Mouse (Mus musculus): ENCODE data around the gene Wnk4. TPM values are rescaled to one million over a fixed set of nuclear protein-coding genes. Genes with fewer than 3 reads are reported as not detected.

Wnk4 gene
- polyA plus RNA-seq, 1 experiment from 2014 or later: 5.8 TPM

DNA sequence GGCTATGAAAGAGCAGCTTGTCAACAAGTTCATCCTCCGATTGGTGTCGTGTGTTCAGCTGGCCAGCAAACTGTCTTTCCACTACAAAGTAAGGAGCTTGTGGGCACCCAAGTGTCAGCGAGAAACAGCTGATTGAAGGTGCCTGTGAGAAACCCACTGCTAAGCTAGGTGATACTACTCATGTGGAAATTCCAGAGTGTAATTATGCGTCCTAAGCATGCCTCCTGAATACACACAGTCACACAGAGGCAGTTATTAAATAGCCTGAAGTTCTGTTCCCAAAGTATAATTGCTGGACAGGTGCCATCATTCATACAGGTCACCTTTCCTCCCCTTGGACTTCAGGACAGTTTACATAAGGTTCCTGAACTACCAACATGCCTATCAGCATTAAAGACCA is 23.4 kb downstream of the Wnk4 start:
- ATAC-seq (ENCODE audit: insufficient read depth): no peak
- DNase-seq: no peak
- H3K4me2 ChIP-seq: no peak overlapping the region
- H3K4me1 ChIP-seq (ENCODE audit: insufficient read depth): no peaks in the 10 kb centered on the region
- no peak for TF ChIP-seq CTCF (IDR thresholded peaks at IDR 0.05; ENCODE audit: low read depth)
- H3K36me3 ChIP-seq (ENCODE audit: insufficient read depth): peaks cover 16% of the 10 kb centered on the region; the same call in 1 of the 2 replicates
- H3K27ac ChIP-seq (ENCODE audit: low read depth): no peak overlapping the region
- H3K27me3 ChIP-seq (ENCODE audit: insufficient read depth, low read length): no peaks in the 10 kb centered on the region
- no peaks in the 10 kb centered on the region for H3K9me3 ChIP-seq (ENCODE audit: low read depth, low read length)
- no peak overlapping the region for H3K9ac ChIP-seq
- 62% methylated on average over 4 of the region's 4 CpGs for WGBS
- no peak overlapping the region for H3K4me3 ChIP-seq (ENCODE audit: low read depth, low read length)

DNA sequence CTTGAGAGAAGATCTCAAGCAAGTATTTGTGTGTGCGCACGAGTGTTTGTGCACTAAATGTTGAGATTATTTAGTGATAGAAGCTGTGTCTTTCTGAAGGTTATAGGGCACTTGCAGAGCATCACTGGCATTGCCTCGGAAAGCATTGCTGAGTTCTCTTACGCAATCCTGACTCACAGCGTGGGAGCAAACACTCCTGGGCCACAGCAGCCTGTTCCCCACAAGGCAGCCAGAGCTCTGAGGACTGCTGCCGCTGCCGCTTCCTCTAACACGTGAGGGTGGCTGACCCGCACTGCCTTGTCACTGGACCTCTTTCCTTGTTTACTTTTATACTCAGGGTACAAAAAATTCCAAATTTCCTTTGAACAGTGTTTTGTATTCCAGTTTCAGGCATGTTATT is 26.9 kb downstream of the Wnk4 start:
- no peak for TF ChIP-seq CTCF (IDR thresholded peaks at IDR 0.05; ENCODE audit: low read depth)
- Histone ChIP-seq H3K9me3 (ENCODE audit: low read depth, low read length) (no peaks in the 10 kb centered on the region), H3K27me3 (ENCODE audit: insufficient read depth, low read length) (no peaks in the 10 kb centered on the region), H3K4me1 (ENCODE audit: insufficient read depth) (no peaks in the 10 kb centered on the region), H3K4me2 (no peak overlapping the region), H3K36me3 (ENCODE audit: insufficient read depth) (peaks cover 50% of the 10 kb centered on the region), H3K9ac (no peak overlapping the region), H3K27ac (ENCODE audit: low read depth) (no peak overlapping the region), H3K4me3 (ENCODE audit: low read depth, low read length) (no peak overlapping the region)
- ATAC-seq (ENCODE audit: insufficient read depth) (no peak), DNase-seq (peak; percentile 10)
- 63% methylated on average over 9 of the region's 9 CpGs for WGBS

DNA sequence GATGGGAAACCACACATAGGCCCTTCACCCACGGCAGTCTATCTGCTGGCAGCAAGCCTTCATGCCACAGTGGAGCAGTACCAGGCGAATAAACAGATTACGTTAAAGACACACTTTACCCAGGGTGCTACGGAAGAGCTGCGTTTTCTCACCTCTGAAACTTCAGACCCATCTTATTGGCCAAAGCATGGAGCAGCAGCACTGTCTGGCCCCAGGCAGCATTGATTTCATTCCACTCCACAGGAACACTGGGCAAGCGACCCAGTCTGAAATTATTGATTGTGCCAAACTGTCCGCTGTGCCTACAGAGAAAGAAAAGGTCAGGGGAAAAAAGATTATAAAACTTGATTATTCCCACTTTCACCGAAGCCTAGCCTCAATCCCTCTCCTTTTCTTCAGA is 30.9 kb downstream of the Wnk4 start:
- TF ChIP-seq CTCF (IDR thresholded peaks at IDR 0.05; ENCODE audit: low read depth): no peak

DNA sequence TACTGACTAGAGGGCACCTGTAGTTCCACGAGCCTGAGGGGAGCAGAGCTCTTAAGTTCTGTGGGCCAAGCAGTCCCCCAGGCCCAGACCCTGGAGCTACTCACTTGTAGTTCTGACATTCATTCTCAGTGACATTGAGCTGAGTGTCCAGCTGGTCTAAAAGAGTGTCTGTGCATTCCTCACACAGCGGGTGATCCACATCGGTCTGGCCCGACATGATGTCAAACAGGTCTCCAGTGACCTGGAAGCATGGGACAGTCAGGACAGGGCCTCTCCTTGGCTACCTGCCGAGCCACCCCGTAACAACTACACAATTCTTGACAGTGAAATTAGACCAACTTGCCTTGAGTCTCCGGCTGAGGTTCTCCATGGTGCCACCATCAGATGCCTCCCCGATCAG is 34.8 kb downstream of the Wnk4 start:
- Histone ChIP-seq H3K4me1 (ENCODE audit: insufficient read depth) (no peaks in the 10 kb centered on the region), H3K4me3 (ENCODE audit: low read depth, low read length) (no peak overlapping the region), H3K27ac (ENCODE audit: low read depth) (no peak overlapping the region), H3K9ac (no peak overlapping the region), H3K4me2 (no peak overlapping the region), H3K27me3 (ENCODE audit: insufficient read depth, low read length) (no peaks in the 10 kb centered on the region), H3K9me3 (ENCODE audit: low read depth, low read length) (no peaks in the 10 kb centered on the region), H3K36me3 (ENCODE audit: insufficient read depth) (peaks cover 80% of the 10 kb centered on the region)
- 94% methylated on average over 8 of the region's 8 CpGs for WGBS
- ATAC-seq (ENCODE audit: insufficient read depth): no peak
- no peak for TF ChIP-seq CTCF (IDR thresholded peaks at IDR 0.05; ENCODE audit: low read depth)
- no peak for DNase-seq

More for the DNA sequence above, 30.9 kb downstream of the Wnk4 start:
- Histone ChIP-seq H3K9me3 (ENCODE audit: low read depth, low read length) (no peaks in the 10 kb centered on the region), H3K9ac (no peak overlapping the region), H3K27me3 (ENCODE audit: insufficient read depth, low read length) (no peaks in the 10 kb centered on the region), H3K36me3 (ENCODE audit: insufficient read depth) (peaks cover 82% of the 10 kb centered on the region), H3K4me1 (ENCODE audit: insufficient read depth) (no peaks in the 10 kb centered on the region), H3K27ac (ENCODE audit: low read depth) (no peak overlapping the region), H3K4me3 (ENCODE audit: low read depth, low read length) (no peak overlapping the region), H3K4me2 (no peak overlapping the region)
- WGBS: 92% methylated on average over 8 of the region's 8 CpGs
- no peak for DNase-seq
- ATAC-seq (ENCODE audit: insufficient read depth): no peak

DNA sequence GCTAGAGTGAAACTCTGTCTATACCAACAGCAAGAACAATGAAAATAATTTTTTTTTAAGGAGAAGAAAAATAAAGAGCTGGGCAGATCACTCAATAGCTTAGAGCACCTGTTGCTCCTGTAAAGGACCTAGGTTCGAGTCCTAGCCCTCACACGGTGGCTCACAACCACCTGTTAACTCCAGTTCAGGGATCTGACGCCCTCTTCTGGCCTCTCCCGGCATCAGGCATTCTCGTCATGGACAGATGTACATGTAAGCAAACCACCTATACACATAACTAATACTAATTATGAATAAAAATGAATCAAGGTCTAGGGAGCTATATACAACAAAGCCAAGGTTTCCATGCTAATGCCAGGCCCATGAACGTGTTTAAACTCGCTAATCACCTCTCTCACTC is 40.5 kb downstream of the Wnk4 start:
- DNase-seq: no peak
- H3K9ac ChIP-seq: peak overlapping the region; percentile 85
- H3K27ac ChIP-seq (ENCODE audit: low read depth): no peak overlapping the region
- H3K27me3 ChIP-seq (ENCODE audit: insufficient read depth, low read length): no peaks in the 10 kb centered on the region
- WGBS: 67% methylated on average over 7 of the region's 7 CpGs
- H3K4me2 ChIP-seq: peak overlapping the region; percentile 99
- H3K4me1 ChIP-seq (ENCODE audit: insufficient read depth): peaks cover 5% of the 10 kb centered on the region; the same call in 1 of the 2 replicates
- peak overlapping the region; percentile 86 for H3K4me3 ChIP-seq (ENCODE audit: low read depth, low read length)
- H3K36me3 ChIP-seq (ENCODE audit: insufficient read depth): peaks cover 29% of the 10 kb centered on the region
- no peak for ATAC-seq (ENCODE audit: insufficient read depth)
- 0 out of 2 replicates have a peak, but pooled peaks have one; percentile 8 for TF ChIP-seq CTCF (IDR thresholded peaks at IDR 0.05; ENCODE audit: low read depth)
- no peaks in the 10 kb centered on the region for H3K9me3 ChIP-seq (ENCODE audit: low read depth, low read length)

DNA sequence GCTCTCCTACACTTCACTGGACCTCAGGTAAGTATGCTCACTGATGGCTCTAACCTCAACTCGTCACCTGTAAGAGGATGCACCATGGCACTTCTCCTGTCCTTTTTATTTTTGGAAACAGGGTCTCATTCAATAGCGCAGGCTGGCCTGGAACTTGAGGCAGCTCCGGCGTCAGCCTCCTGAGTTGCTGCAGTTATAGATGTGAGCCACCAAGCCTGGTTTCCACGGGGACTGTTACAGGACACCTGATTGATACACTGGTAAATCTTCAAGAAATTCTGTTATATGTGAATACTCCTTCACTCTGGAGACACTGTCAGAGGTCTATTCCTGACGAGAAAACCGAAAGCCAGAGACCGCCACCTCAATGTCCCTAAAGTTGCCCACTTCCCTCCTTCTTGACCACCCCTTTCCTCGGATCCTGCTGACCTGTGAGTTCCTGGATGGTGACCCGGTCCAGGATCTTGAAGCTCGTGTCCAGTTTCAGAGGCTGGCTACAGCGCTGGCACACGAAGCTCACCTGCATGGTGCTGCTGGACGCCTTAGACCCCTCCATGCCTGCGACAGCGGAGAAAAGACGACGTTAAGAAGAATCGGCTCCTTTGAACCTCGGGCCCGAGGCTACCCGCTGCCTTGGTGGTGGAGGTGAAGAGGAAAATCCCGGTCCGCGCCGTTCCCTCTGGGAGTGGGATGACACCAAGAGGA is 41.1 kb downstream of the Wnk4 start:
- no peaks in the 10 kb centered on the region for H3K9me3 ChIP-seq (ENCODE audit: low read depth, low read length)
- peak overlapping the region; percentile 99 for H3K4me2 ChIP-seq
- WGBS: 12% methylated on average over 26 of the region's 26 CpGs
- no peaks in the 10 kb centered on the region for H3K27me3 ChIP-seq (ENCODE audit: insufficient read depth, low read length)
- peak overlapping the region; percentile 85 for H3K9ac ChIP-seq
- ATAC-seq (ENCODE audit: insufficient read depth): 0 out of 2 replicates have a peak, but pooled peaks have one; percentile 29
- DNase-seq: no peak
- H3K4me1 ChIP-seq (ENCODE audit: insufficient read depth): peaks cover 5% of the 10 kb centered on the region; the same call in 1 of the 2 replicates
- no peak for TF ChIP-seq CTCF (IDR thresholded peaks at IDR 0.05; ENCODE audit: low read depth)
- H3K27ac ChIP-seq (ENCODE audit: low read depth): peak overlapping the region; percentile 65
- H3K4me3 ChIP-seq (ENCODE audit: low read depth, low read length): peak overlapping the region; percentile 86
- peaks cover 29% of the 10 kb centered on the region for H3K36me3 ChIP-seq (ENCODE audit: insufficient read depth)

DNA sequence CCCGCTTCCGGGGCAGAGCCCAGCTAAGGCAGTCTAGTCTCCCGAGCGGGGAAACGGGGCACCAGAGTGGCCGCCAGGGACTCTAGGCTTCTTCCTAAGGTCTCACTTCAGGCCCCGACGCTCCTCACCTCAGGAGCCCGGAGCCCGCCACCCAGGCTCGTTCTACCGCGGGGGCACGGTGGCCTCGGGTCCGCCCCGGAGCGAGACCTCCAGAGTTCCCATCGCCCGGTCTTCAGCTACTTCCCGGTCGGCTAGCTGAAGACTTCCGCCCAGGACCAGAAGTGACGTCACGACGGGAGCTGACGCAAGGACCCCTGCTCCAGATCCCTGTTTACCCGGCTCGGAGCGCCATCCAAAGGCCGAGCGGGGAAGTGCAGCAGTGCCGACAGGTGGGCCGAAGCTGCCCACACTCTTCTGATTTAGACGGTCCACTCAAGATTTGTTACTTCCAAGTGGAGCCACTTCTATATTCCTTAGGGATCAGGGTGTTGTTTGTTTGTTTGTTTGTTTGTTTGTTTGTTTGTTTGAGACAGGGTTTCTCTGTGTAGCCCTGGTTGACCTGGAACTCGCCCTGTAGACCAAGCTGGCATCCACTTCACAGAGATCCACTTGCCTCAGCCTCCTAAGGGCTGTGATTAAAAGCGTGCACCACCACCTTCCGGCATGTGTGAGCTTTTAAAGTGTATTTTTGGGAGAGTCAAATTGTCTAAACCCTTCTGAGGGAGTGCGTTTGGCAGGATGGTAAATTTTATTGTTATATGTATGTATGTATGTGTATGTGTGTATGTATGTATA is 41.8 kb downstream of the Wnk4 start, which contains the start of gene Becn1:
Gene Becn1 (minus strand): TSS at position 283 of the 795 bp plus-strand sequence.
- Histone ChIP-seq H3K36me3 (ENCODE audit: insufficient read depth) (peaks cover 23% of the 10 kb centered on the region), H3K9ac (peak within 1 kb of the TSS; percentile 85), H3K4me3 (ENCODE audit: low read depth, low read length) (peak within 1 kb of the TSS; percentile 86), H3K4me2 (peak within 1 kb of the TSS; percentile 99), H3K9me3 (ENCODE audit: low read depth, low read length) (no peaks in the 10 kb centered on the region), H3K27me3 (ENCODE audit: insufficient read depth, low read length) (no peaks in the 10 kb centered on the region), H3K4me1 (ENCODE audit: insufficient read depth) (peaks cover 5% of the 10 kb centered on the region; the same call in 1 of the 2 replicates), H3K27ac (ENCODE audit: low read depth) (peak within 1 kb of the TSS; percentile 65)
- TF ChIP-seq CTCF (IDR thresholded peaks at IDR 0.05; ENCODE audit: low read depth): peak; percentile 98
- DNase-seq (peak; percentile 99), ATAC-seq (ENCODE audit: insufficient read depth) (peak; percentile 96)
- 6% methylated on average over 39 of the region's 39 CpGs for WGBS

Measured in lung, embryonic 14.5 days (tissue).